Mouse (Mus musculus): ENCODE measurements around the gene Olfr535. TPM values are rescaled to one million over a fixed set of nuclear protein-coding genes. Genes with fewer than 3 reads are reported as not detected.
"Not testable (repeated sequence)": the region's sequence is repeated elsewhere in the genome, so short reads cannot be mapped to it uniquely, and the experiment has no call there.

Gene Olfr535
- polyA plus RNA-seq (2015; fragmentation: Nextera tagmentation; extraction: Ambion mirVana): not detected in 2 replicates

DNA sequence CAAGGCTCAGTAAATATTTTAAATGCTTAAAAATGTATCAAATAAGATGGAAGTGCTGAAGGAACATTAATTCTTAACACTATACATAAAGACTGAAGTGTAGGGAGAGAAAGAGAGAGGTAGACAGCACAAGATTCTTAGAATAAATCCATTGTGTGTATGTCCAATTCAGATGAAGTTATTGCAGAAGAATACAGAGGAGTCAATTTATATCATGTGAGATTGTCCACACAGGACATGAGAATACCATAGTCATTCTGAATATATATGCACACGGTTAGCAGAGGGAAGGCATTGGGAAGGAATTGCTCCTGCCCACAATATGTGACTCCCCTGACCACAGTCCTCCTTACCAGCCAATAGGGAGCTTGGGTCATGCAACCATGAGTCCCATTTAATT is at the start of gene Olfr535:
Olfr535 (plus strand) TSS at position 301 of the 400 bp plus-strand sequence.
- WGBS: 77% methylated on average over 1 of the region's 1 CpGs

GRCm38 (mm10) chr7:140443141-140443540 is 40.9 kb upstream of the Olfr535 start:
- no peak overlapping the region for H3K9ac ChIP-seq
- no peak overlapping the region for H3K4me2 ChIP-seq
- H3K27ac ChIP-seq: no peak overlapping the region
- 74% methylated on average over 1 of the region's 1 CpGs for WGBS
- no peak overlapping the region for H3K4me3 ChIP-seq
- no peaks in the 10 kb centered on the region for H3K4me1 ChIP-seq
- H3K9me3 ChIP-seq: no peaks in the 10 kb centered on the region
- no peaks in the 10 kb centered on the region for H3K36me3 ChIP-seq
- no peak for ATAC-seq (ENCODE audit: borderline replicate concordance, extremely low read depth, low FRiP score, low TSS enrichment)
- no peaks in the 10 kb centered on the region for H3K27me3 ChIP-seq

More for the DNA sequence above, at the start of gene Olfr535:
- Histone ChIP-seq H3K27me3 (no peaks in the 10 kb centered on the region), H3K27ac (no peak within 1 kb of the TSS), H3K4me3 (no peak within 1 kb of the TSS), H3K4me2 (no peak within 1 kb of the TSS), H3K36me3 (no peaks in the 10 kb centered on the region), H3K9ac (no peak within 1 kb of the TSS), H3K9me3 (no peaks in the 10 kb centered on the region), H3K4me1 (no peaks in the 10 kb centered on the region)
- ATAC-seq (ENCODE audit: borderline replicate concordance, extremely low read depth, low FRiP score, low TSS enrichment): no peak

- H3K36me3 ChIP-seq; H3K9me3 ChIP-seq; H3K27me3 ChIP-seq; H3K9ac ChIP-seq; H3K4me2 ChIP-seq; H3K4me1 ChIP-seq; H3K4me3 ChIP-seq; H3K27ac ChIP-seq; ATAC-seq (ENCODE audit: borderline replicate concordance, extremely low read depth, low FRiP score, low TSS enrichment): not testable (repeated sequence)
- 43% methylated on average over 1 of the region's 1 CpGs for WGBS
Measured at GRCm38 (mm10) chr7:140463070-140463469, 20.9 kb upstream of the Olfr535 start, which contains the start of gene Olfr533. Gene Olfr533, plus strand, starts transcription at chr7:140463370.

DNA sequence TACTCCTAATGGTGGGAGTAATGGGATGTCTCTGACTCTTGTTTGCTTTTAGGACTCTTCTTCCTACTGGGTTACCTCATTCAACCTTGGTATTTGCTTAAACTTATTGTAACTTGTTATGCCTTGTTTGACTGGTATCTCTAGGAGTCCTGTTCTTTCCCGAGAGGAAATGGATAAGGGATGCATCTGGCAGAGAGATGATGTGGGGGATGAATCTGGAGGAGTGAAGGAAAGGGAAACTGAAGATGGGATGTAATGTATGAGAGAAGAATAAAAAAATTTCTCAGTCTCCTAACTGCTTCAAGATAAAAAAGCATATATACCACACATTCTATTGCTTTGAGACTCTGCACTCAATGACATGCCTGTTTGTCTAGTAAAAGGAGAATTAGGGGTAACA is 6.1 kb upstream of the Olfr535 start:
- Histone ChIP-seq H3K27me3 (no peaks in the 10 kb centered on the region), H3K4me2 (no peak overlapping the region), H3K9ac (no peak overlapping the region), H3K36me3 (no peaks in the 10 kb centered on the region), H3K4me1 (no peaks in the 10 kb centered on the region), H3K4me3 (no peak overlapping the region), H3K9me3 (no peaks in the 10 kb centered on the region), H3K27ac (no peak overlapping the region)
- ATAC-seq (ENCODE audit: borderline replicate concordance, extremely low read depth, low FRiP score, low TSS enrichment): no peak
- WGBS: 67% methylated on average over 1 of the region's 1 CpGs

DNA sequence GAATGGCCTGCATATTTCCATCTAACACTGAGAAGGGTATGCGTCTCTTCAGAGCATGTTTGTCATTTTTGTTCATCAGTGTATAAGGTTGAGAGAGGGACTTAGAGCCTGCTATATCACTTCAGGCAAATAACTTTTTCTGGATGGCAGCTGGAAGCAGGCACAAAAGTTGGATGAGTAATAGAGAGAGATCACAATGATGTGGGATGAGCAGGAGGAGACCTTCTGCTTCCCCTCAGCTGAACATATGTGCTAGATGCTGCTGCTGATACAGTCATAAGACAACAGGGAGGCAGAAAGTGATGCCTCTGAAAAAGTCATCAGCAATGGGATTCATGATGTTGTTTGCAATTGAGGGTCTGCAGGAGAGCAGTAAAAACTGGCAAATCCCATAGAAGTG is 5.3 kb upstream of the Olfr535 start:
- H3K9ac ChIP-seq: no peak overlapping the region
- H3K27ac ChIP-seq: no peak overlapping the region
- no peaks in the 10 kb centered on the region for H3K27me3 ChIP-seq
- no peaks in the 10 kb centered on the region for H3K9me3 ChIP-seq
- no peak overlapping the region for H3K4me2 ChIP-seq
- ATAC-seq (ENCODE audit: borderline replicate concordance, extremely low read depth, low FRiP score, low TSS enrichment): no peak
- H3K4me1 ChIP-seq: no peaks in the 10 kb centered on the region
- no peak overlapping the region for H3K4me3 ChIP-seq
- no peaks in the 10 kb centered on the region for H3K36me3 ChIP-seq
- WGBS: 89% methylated on average over 1 of the region's 1 CpGs

DNA sequence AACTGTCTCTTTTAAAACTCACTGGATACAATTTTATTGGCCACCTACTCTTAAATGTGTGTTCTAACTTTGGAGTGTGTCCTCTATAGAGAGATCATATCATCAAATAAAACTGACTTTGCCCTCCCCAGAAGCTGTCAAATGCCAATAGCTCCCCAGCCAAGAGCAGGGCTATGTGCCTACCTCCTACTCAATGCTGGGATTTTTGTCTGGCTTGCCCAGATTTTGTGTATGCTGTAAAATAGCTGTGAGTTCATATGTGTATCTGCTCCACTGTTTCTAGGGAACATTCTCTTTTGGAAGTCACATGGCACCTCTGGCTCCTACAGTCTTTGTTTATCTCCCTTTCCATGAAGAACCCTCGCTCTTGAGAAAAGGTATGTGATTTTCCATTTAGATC is 5.0 kb downstream of the Olfr535 start:
- 65% methylated on average over 1 of the region's 1 CpGs for WGBS
- no peak overlapping the region for H3K27ac ChIP-seq
- H3K9ac ChIP-seq: no peak overlapping the region
- no peaks in the 10 kb centered on the region for H3K9me3 ChIP-seq
- no peak for ATAC-seq (ENCODE audit: borderline replicate concordance, extremely low read depth, low FRiP score, low TSS enrichment)
- H3K4me3 ChIP-seq: no peak overlapping the region
- H3K4me1 ChIP-seq: no peaks in the 10 kb centered on the region
- no peaks in the 10 kb centered on the region for H3K27me3 ChIP-seq
- H3K4me2 ChIP-seq: no peak overlapping the region
- no peaks in the 10 kb centered on the region for H3K36me3 ChIP-seq

- Histone ChIP-seq H3K4me1 (no peaks in the 10 kb centered on the region), H3K4me3 (no peak overlapping the region), H3K36me3 (no peaks in the 10 kb centered on the region), H3K27ac (no peak overlapping the region), H3K9me3 (no peaks in the 10 kb centered on the region), H3K27me3 (no peaks in the 10 kb centered on the region), H3K9ac (no peak overlapping the region), H3K4me2 (no peak overlapping the region)
- ATAC-seq (ENCODE audit: borderline replicate concordance, extremely low read depth, low FRiP score, low TSS enrichment): no peak
- WGBS: 36% methylated on average over 2 of the region's 2 CpGs
Measured at GRCm38 (mm10) chr7:140494231-140494630, 10.2 kb downstream of the Olfr535 start.

DNA sequence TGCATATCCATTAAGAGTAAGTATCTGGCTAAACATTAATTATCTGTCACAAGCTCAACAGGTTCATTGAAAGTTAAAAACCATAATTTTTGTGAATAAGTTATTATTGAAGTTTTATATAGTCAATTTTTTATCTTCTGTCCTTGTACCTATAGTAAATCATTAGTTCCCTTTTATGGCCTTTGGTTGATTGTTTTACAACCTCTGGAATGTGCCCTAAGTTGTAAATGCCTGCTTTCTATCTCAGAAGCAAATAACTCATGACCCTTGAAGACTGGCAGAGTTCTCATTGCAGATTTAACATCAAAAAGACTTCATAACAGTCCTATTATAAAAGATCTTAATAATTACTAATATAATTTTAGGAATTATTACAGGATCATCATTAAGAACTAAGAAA is 10.7 kb downstream of the Olfr535 start:
- no peaks in the 10 kb centered on the region for H3K9me3 ChIP-seq
- no peak for ATAC-seq (ENCODE audit: borderline replicate concordance, extremely low read depth, low FRiP score, low TSS enrichment)

DNA sequence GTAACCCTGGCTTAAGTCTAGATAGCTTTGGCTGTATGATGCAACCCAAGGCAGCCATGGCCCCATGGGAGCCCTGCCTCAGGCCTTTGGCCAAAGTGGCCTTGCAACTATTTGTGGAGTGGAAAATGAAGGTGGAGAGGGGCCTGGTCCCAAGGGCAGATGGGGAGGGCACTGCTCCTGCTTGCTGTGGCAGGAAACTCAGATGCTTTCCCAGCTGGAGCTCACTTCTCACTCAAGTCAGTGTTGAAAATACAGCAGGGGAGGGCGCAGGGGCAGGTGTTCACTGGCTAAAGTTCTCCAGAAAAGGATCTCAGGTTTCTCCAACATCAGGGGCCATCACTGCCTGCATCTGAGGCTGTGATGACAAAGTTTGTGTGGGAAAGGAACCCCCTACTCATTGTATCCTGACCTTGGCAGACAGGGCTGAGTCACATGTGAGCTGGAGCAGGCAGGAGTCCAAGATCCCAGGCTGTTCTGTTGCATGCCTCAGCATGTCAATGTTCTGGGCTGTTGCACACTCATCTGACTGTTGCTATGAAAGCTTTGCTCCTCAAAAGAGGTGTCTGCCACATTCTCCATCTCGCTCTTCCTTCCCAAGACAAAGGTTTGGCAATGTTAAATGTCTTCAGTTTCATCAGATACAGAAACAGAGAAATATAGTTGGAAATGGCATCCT is 23.5 kb downstream of the Olfr535 start, which contains the start of gene Olfr536:
Olfr536 (minus strand) TSS at position 51 of the 676 bp plus-strand sequence.
- not testable (repeated sequence) for H3K27ac ChIP-seq; ATAC-seq (ENCODE audit: borderline replicate concordance, extremely low read depth, low FRiP score, low TSS enrichment); H3K4me2 ChIP-seq; H3K9ac ChIP-seq; H3K9me3 ChIP-seq; H3K4me3 ChIP-seq; H3K27me3 ChIP-seq; H3K36me3 ChIP-seq; H3K4me1 ChIP-seq
- 72% methylated on average over 2 of the region's 2 CpGs for WGBS

More for the DNA sequence above, 10.7 kb downstream of the Olfr535 start:
- H3K4me2 ChIP-seq: no peak overlapping the region
- H3K27me3 ChIP-seq: no peaks in the 10 kb centered on the region
- H3K4me1 ChIP-seq: no peaks in the 10 kb centered on the region
- H3K36me3 ChIP-seq: no peaks in the 10 kb centered on the region
- no peak overlapping the region for H3K27ac ChIP-seq
- H3K9ac ChIP-seq: no peak overlapping the region
- H3K4me3 ChIP-seq: no peak overlapping the region

GRCm38 (mm10) chr7:140539746-140540145 is 55.7 kb downstream of the Olfr535 start:
- ATAC-seq (ENCODE audit: borderline replicate concordance, extremely low read depth, low FRiP score, low TSS enrichment): no peak
- Histone ChIP-seq H3K4me3 (no peak overlapping the region), H3K9ac (no peak overlapping the region), H3K9me3 (no peaks in the 10 kb centered on the region), H3K4me2 (no peak overlapping the region), H3K27me3 (no peaks in the 10 kb centered on the region), H3K4me1 (no peaks in the 10 kb centered on the region), H3K36me3 (no peaks in the 10 kb centered on the region), H3K27ac (no peak overlapping the region)
- WGBS: 44% methylated on average over 2 of the region's 2 CpGs

Data from lung, embryonic 15.5 days (tissue).